Mouse (Mus musculus): Measurements from ENCODE around the gene Elf1.
"Not testable (repeated sequence)": the region's sequence is repeated elsewhere in the genome, so short reads cannot be mapped to it uniquely, and the experiment has no call there.

- not testable (repeated sequence) for TF ChIP-seq CTCF, EP300 (IDR thresholded peaks at IDR 0.05; ENCODE audit: low read depth)
Measured at GRCm38 (mm10) chr14:79534656-79535055, 53.7 kb downstream of the Elf1 start.

Data from liver, embryonic 14.5 days (tissue).